Mouse (Mus musculus) megakaryocyte-erythroid progenitor cell, adult 5-6 weeks (primary cell): ENCODE measurements around the gene Atrnl1. TPM values are rescaled to one million over a fixed set of nuclear protein-coding genes. Genes with fewer than 3 reads are reported as not detected.
"Not testable (repeated sequence)": the region's sequence is repeated elsewhere in the genome, so short reads cannot be mapped to it uniquely, and the experiment has no call there.

ENCODE experiments used
- ATAC-seq: replicated peaks from 2 replicates; pipeline ENCODE4 v1.8.0; 2016; ENCODE audit warnings: mild to moderate bottlenecking, inconsistent platforms; ENCODE audit not compliant: severe bottlenecking, poor library complexity, low FRiP score, low TSS enrichment
- total RNA-seq, 2 experiments: library from RNA; stranded (forward) in 1 of 2; stranded (reverse) in 1 of 2; fragments of 200-1000, 215-1000 nt in 1 of 2; fragments of >200 nt in 1 of 2; fragmentation: Nextera tagmentation in 1 of 2; gene quantifications; 2 replicates each; pipeline ENCODE4 v1.2.3; 2014 to 2017

The Atrnl1 gene
- total RNA-seq, 2 experiments from 2014 or later = 1.4 to 1.7 TPM

- ATAC-seq = no peak
Observed at GRCm38 (mm10) chr19:57988559-57989093, 377.8 kb downstream of the Atrnl1 start.

- no peak for ATAC-seq
Observed at GRCm38 (mm10) chr19:57991099-57991760, 380.4 kb downstream of the Atrnl1 start.

- ATAC-seq = not testable (repeated sequence)
Observed at GRCm38 (mm10) chr19:57994174-57994833, 383.5 kb downstream of the Atrnl1 start.

GRCm38 (mm10) chr19:57995015-57995414, 384.2 kb downstream of the Atrnl1 start:
- no peak for ATAC-seq

- ATAC-seq = no peak
Observed at GRCm38 (mm10) chr19:57997961-57998360, 387.1 kb downstream of the Atrnl1 start.

- ATAC-seq = no peak
Observed at GRCm38 (mm10) chr19:58011636-58012035, 400.8 kb downstream of the Atrnl1 start.

- no peak for ATAC-seq
Observed at GRCm38 (mm10) chr19:58015741-58016140, 404.9 kb downstream of the Atrnl1 start.

GRCm38 (mm10) chr19:58016561-58017453, 406.0 kb downstream of the Atrnl1 start:
- no peak for ATAC-seq

- no peak for ATAC-seq
Observed at GRCm38 (mm10) chr19:58017468-58017867, 406.6 kb downstream of the Atrnl1 start.

- ATAC-seq = no peak
Observed at GRCm38 (mm10) chr19:58018698-58019097, 407.9 kb downstream of the Atrnl1 start.

GRCm38 (mm10) chr19:58021514-58022284, 410.9 kb downstream of the Atrnl1 start:
- ATAC-seq = no peak

GRCm38 (mm10) chr19:58023216-58023825, 412.5 kb downstream of the Atrnl1 start:
- no peak for ATAC-seq

- ATAC-seq = no peak
Observed at GRCm38 (mm10) chr19:58025053-58025452, 414.2 kb downstream of the Atrnl1 start.

- ATAC-seq = no peak
Observed at GRCm38 (mm10) chr19:58029661-58030060, 418.8 kb downstream of the Atrnl1 start.

- no peak for ATAC-seq
Observed at GRCm38 (mm10) chr19:58033241-58033640, 422.4 kb downstream of the Atrnl1 start.

- no peak for ATAC-seq
Observed at GRCm38 (mm10) chr19:58036166-58036565, 425.3 kb downstream of the Atrnl1 start.

- no peak for ATAC-seq
Observed at GRCm38 (mm10) chr19:58043120-58043519, 432.3 kb downstream of the Atrnl1 start.

GRCm38 (mm10) chr19:58043550-58043949, 432.7 kb downstream of the Atrnl1 start:
- ATAC-seq = no peak

- ATAC-seq = no peak
Observed at GRCm38 (mm10) chr19:58044816-58045215, 434.0 kb downstream of the Atrnl1 start.
